Mouse (Mus musculus) gastrocnemius, postnatal 25 days (tissue): ENCODE data around the gene Gm17359. TPM values are rescaled to one million over a fixed set of nuclear protein-coding genes. Genes with fewer than 3 reads are reported as not detected.

ENCODE experiments used
- DNase-seq: peaks from one replicate; pipeline ENCODE4 v3.0.0; 2022
- long read RNA-seq, 2 experiments: library from polyadenylated mRNA; stranded (forward); transcript quantifications; one replicate each; pipeline ENCODE4 v2.0.0; 2021
- total RNA-seq, 2 experiments: library from RNA; stranded (reverse); gene quantifications; 1 replicate in 1 of 2; 2 replicates in 1 of 2; pipeline ENCODE4 v1.2.3; 2021

Gm17359 gene
- not detected for total RNA-seq
- long read RNA-seq, experiment 1, partial matches to known transcripts: 0 of 3 reads
- long read RNA-seq, experiment 1, other reads (novel, unspliced or antisense): 3 of 3 reads
- long read RNA-seq, experiment 2, partial matches to known transcripts: 0 of 1 reads
- long read RNA-seq, experiment 2, other reads (novel, unspliced or antisense): 1 of 1 reads

DNA sequence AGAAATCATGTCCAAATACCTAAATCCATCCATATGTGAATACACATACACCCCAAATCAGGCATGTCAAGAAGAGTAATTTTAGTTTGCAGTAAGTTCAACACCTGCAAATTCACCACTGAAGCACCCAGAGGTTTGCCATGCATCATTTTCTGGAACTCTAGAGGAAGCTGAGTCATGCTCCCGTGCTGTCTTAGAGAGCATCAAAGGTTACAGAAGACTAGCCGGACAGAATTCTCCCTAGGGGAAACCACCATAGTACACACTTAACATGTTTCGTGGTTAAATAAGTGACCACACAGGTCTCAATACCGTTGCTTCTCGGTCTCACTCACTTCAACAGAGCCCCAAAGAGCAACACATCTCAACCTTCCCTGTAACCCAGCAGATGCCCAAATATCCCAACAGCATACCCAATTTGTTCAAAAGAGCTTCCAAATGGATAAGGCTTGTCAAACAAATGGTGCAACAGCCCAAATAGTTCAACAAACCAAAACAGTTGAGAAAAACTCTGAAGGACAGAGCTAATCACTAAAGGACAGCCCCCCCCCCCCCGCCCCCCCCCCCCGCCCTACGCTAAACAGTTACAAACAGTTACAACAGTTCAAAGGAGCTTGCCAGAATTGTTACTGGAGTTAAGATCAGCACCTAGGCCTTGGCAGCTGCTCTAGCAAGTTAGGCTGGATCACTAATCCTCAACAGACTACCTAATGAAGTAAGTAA is at the start of gene Gm17359:
Gm17359 (plus strand) TSS at position 618 of the 723 bp plus-strand sequence.
- no peak for DNase-seq

DNA sequence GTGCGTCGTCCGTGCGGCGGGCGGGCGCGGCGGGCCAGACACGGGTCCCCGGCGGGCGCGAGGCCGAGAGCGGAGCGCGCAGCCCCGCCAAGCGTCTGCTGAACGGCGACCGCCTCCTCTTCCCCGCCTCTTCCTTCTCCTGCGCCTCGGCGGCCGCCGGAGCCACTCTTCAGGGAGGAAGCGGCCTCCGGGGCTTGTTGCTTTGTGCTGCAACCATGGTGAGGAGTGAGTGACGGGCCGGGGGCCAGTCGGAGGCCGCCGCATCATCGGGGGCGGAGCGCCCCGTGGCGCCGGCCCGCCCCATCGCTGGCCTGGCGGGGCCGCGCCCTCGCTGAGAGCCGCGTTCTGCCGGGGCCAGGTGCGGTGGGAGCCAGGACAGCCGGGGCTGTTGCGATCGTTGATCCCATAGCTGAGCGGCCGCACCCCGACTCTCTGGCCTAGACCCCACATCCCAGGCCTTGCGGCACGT is 49.3 kb upstream of the Gm17359 start:
- DNase-seq: peak; percentile 96

DNA sequence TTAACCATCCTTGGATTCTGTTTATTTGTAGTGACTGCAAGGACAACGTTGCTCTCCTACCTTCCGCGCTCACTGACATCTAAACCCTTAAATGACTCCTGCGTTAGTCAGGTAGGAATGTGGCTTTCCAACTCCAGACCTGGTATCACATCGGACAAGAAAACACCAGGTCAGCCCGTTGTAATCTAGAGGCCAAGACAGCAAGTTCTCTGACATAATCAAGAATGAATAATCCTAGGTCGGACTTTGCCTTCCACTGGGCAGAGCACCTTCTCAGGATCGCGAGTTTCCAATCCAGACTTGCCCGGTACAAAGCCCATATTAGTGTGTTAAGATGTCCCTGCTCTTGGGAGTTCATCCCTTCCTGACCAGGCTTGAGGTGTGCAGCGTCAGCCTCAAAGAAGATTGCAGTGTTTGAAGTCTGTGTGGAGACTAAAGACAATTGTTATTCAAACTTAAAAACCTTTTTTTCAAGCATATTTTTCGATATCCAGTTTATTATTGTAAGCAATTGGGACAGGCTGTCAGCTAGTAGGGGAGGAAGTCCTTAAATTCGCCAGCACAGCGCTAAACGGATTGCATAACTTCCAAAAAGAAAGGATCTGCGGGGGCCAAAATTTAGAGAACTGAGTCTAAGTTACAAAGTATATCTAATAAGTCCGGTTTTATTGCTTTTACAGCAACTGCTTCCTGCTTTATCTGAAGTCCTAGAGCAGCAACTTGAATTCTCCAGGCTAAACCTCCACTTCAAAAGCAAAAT is 48.6 kb upstream of the Gm17359 start:
- no peak for DNase-seq

GRCm38 (mm10) chr3:79289050-79289449 is 47.4 kb upstream of the Gm17359 start:
- DNase-seq: no peak

GRCm38 (mm10) chr3:79293023-79293422 is 43.4 kb upstream of the Gm17359 start:
- DNase-seq: no peak

- DNase-seq: no peak
These were observed 41.8 kb upstream of the Gm17359 start for GRCm38 (mm10) chr3:79294701-79295100.

DNA sequence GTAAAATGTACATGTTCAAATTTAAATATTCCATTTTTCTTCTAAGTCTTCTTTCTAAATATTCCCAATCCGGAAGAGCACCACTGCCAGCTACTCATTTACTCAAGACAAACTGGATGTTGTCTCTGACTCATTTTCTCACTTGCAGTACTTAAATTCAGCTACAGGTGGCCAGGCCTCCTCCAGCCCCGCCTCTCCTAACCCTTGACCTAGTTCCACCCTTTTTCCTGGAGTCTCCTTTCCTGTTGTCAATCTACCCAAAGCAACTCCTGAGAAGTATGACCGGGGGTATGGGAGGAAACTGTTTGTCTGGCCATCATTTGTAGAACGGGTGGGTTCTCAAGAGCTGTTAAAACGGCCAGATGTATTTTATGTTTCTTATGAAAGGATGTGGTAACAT is 40.4 kb upstream of the Gm17359 start:
- DNase-seq: no peak

GRCm38 (mm10) chr3:79296586-79296985 is 39.9 kb upstream of the Gm17359 start:
- no peak for DNase-seq

GRCm38 (mm10) chr3:79297281-79297680 is 39.2 kb upstream of the Gm17359 start:
- DNase-seq: no peak

DNA sequence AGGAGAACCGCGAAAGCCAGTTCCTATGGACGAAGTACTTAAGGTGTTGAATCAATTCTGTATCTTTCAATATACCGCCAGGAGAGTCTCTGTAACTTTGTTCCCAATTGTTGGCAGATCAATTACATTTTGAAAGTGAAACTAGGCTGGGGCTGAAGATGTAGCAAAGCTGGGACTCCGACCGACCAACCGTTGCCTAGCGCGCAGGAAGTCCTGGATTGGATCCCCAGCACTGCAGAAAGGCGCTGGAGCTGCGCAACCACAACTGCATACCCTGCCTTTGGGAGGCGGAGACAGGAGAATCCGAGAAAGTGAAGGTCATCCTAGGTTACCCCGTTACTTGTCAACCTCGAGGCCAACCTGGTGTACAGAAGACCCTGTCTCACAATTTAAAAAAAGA is 37.1 kb upstream of the Gm17359 start:
- DNase-seq: no peak

GRCm38 (mm10) chr3:79308605-79309004 is 27.9 kb upstream of the Gm17359 start:
- no peak for DNase-seq

- no peak for DNase-seq
These were observed 26.3 kb upstream of the Gm17359 start for GRCm38 (mm10) chr3:79310184-79310583.

DNA sequence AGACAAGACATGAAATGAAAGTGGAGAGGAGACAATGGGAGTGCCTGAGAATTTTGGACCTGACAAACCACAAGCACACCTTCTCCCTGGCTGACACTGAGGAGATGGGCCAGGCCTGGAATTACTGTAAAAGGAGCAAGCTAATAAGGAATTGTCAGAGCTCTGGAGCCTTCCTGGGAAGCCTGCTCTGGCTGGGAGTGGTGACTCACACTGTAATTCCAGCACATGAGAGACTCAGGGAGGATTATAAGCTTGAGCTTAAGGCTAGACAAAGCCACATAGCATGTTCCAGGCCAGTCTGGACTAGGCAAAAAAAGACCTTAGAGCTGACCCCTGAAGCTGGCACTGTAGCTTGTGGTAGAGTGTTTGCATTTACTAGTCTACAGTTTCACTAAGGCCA is 24.6 kb upstream of the Gm17359 start:
- DNase-seq: no peak

DNA sequence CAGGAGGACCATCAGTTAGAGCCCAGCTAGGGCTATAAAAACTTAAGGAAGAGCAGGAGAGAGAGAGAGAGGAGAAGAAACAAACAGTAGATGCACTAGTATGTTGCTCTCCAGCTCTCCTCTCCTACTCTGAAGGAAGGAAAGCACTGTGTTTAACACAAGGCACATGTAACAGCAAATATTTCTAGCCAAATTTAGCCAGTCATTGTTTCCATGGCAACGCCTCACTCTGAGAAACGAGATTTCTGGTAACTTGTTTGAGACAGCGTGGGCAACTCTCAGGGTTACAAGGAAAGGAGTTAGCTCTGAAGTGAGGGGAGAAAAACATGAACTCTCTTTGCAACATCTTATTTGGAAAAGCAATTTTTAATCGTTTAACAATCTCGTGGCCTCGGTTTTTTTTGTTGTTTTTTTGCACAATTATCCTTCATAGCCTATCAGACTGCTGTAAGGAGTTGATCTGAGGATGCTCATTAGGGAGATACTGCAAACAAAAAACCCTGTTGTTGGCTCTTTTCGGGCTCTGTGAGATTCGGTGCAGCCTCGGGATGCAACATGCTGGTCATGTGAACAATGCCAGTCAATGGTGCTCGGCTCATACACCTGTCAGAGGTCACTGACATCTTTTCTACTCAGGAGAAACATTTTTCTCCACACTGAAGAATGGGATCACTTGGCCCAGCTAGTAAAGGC is 22.3 kb upstream of the Gm17359 start:
- DNase-seq: no peak

- no peak for DNase-seq
These were observed 11.5 kb upstream of the Gm17359 start for GRCm38 (mm10) chr3:79324697-79325526.

GRCm38 (mm10) chr3:79329691-79330315 is 6.7 kb upstream of the Gm17359 start:
- DNase-seq: no peak

DNA sequence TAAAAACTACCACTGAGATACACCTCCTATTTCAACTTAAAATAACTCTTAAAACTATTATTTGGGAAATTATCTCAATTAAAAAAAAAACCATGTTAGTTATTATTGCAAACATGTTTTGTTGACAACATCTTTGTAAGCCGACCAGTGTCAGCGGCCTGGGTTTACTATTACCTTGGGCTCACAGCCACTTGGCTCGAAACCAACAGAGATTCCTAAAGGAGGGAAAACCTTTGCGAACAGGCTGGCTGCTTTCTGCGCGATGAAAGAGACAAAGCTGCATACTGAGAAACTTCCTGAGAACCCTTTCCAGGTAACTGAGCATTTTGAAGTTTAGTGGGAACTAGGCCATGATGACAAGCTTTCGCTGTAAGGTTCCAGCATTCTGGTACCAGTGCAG is 3.4 kb upstream of the Gm17359 start:
- no peak for DNase-seq

- DNase-seq: no peak
These were observed 2.7 kb upstream of the Gm17359 start for GRCm38 (mm10) chr3:79333643-79334200.

DNA sequence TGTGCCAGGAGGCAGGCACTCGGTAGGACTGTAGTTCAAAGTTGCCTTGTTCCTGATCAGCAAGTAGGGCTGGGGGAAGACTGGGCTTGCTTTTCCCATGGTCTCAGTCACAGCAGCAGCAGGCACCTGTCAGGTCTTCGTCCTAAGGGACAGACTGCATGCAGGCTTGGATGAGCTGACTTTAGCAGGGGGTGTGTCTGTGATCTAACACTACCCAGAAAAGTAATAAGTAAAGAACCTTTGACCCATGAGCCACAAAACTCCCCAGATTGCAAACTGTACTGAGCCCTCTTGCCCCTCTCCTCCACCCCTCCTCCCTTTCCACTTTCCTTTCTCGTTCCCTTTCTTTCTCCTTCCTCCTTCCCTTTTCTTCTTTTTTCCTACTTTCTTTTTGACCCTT is 4.3 kb downstream of the Gm17359 start:
- DNase-seq: no peak

- DNase-seq: no peak
These were observed 6.7 kb downstream of the Gm17359 start for GRCm38 (mm10) chr3:79342961-79343735.
